Mouse (Mus musculus) heart, embryonic 10.5 days (tissue): Measurements from ENCODE around the gene Tspan7. TPM values are rescaled to one million over a fixed set of nuclear protein-coding genes. Genes with fewer than 3 reads are reported as not detected.

Experiments
- DNase-seq: peaks from one replicate; pipeline ENCODE4 v3.0.0-alpha.2; 2017; ENCODE audit warnings: low spot score
- H3K27ac ChIP-seq: fragments of 300-500 bp; sonication (generic); 2 replicates; pipeline ENCODE4 v1.5.1; 2016; ENCODE audit warnings: mild to moderate bottlenecking
- H3K27me3 ChIP-seq: fragments of 300-500 bp; sonication (generic); 2 replicates; pipeline ENCODE4 v1.6.1; 2016; ENCODE audit warnings: mild to moderate bottlenecking; ENCODE audit not compliant: poor library complexity, insufficient read depth, severe bottlenecking
- H3K36me3 ChIP-seq: fragments of 300-500 bp; sonication (generic); 2 replicates; pipeline ENCODE4 v1.6.1; 2016; ENCODE audit warnings: mild to moderate bottlenecking, moderate library complexity
- H3K4me1 ChIP-seq: fragments of 300-500 bp; sonication (generic); 2 replicates; pipeline ENCODE4 v1.6.1; 2016; ENCODE audit warnings: mild to moderate bottlenecking
- H3K4me3 ChIP-seq: fragments of 300-500 bp; sonication (generic); 2 replicates; pipeline ENCODE4 v1.5.1; 2016; ENCODE audit warnings: mild to moderate bottlenecking, moderate library complexity
- H3K9me3 ChIP-seq: fragments of 300-500 bp; sonication (generic); 2 replicates; pipeline ENCODE4 v1.6.1; 2016; ENCODE audit warnings: mild to moderate bottlenecking, moderate library complexity
- WGBS: fragments of 180-500 bp; shearing (Covaris S2); methylation state at CpG from one replicate; pipeline ENCODE4 v1.1.7; 2016; 5-methylcytosine and 5-hydroxymethylcytosine counted together
- polyA plus RNA-seq: library from polyadenylated mRNA; unstranded; fragments of >200 nt; fragmentation: Nextera tagmentation; extraction: Ambion mirVana; gene quantifications from 2 replicates; pipeline ENCODE4 v1.2.1, GENCODE M21; 2016

Tspan7 gene
- polyA plus RNA-seq, 1 experiment from 2014 or later, result 65.2 TPM

- Histone ChIP-seq H3K4me1 (no peaks in the 10 kb centered on the region), H3K9me3 (no peaks in the 10 kb centered on the region), H3K27ac (no peak overlapping the region), H3K27me3 (no peaks in the 10 kb centered on the region), H3K36me3 (no peaks in the 10 kb centered on the region), H3K4me3 (no peak overlapping the region)
- DNase-seq, result no peak
- 38% methylated on average over 3 of the region's 3 CpGs for WGBS
Measured at GRCm38 (mm10) chrX:10514971-10515370, 30.0 kb downstream of the Tspan7 start.

GRCm38 (mm10) chrX:10516448-10516847 is 31.5 kb downstream of the Tspan7 start:
- Histone ChIP-seq H3K4me1 (no peaks in the 10 kb centered on the region), H3K36me3 (no peaks in the 10 kb centered on the region), H3K9me3 (no peaks in the 10 kb centered on the region), H3K4me3 (no peak overlapping the region), H3K27ac (no peak overlapping the region), H3K27me3 (no peaks in the 10 kb centered on the region)
- WGBS, result 76% methylated on average over 7 of the region's 7 CpGs
- no peak for DNase-seq

- H3K27me3 ChIP-seq, result no peaks in the 10 kb centered on the region
- DNase-seq, result no peak
- no peaks in the 10 kb centered on the region for H3K4me1 ChIP-seq
- H3K9me3 ChIP-seq, result no peaks in the 10 kb centered on the region
- no peaks in the 10 kb centered on the region for H3K36me3 ChIP-seq
- H3K4me3 ChIP-seq, result no peak overlapping the region
- H3K27ac ChIP-seq, result no peak overlapping the region
- WGBS, result 83% methylated on average over 6 of the region's 6 CpGs
Measured at GRCm38 (mm10) chrX:10516925-10517324, 32.0 kb downstream of the Tspan7 start.

- WGBS, result 83% methylated on average over 4 of the region's 4 CpGs
- H3K27ac ChIP-seq, result no peak overlapping the region
- no peak for DNase-seq
Measured at GRCm38 (mm10) chrX:10517756-10518155, 32.8 kb downstream of the Tspan7 start.

GRCm38 (mm10) chrX:10518510-10518909 is 33.6 kb downstream of the Tspan7 start:
- H3K27ac ChIP-seq, result peak overlapping the region; percentile 9; the same call in 1 of the 2 replicates
- WGBS, result 35% methylated on average over 5 of the region's 5 CpGs
- no peaks in the 10 kb centered on the region for H3K27me3 ChIP-seq
- no peaks in the 10 kb centered on the region for H3K36me3 ChIP-seq
- no peaks in the 10 kb centered on the region for H3K9me3 ChIP-seq
- H3K4me1 ChIP-seq, result no peaks in the 10 kb centered on the region
- no peak overlapping the region for H3K4me3 ChIP-seq
- DNase-seq, result no peak

More at GRCm38 (mm10) chrX:10517756-10518155, 32.8 kb downstream of the Tspan7 start:
- Histone ChIP-seq H3K36me3 (no peaks in the 10 kb centered on the region), H3K27me3 (no peaks in the 10 kb centered on the region), H3K4me1 (no peaks in the 10 kb centered on the region), H3K4me3 (no peak overlapping the region), H3K9me3 (no peaks in the 10 kb centered on the region)

GRCm38 (mm10) chrX:10535450-10535849 is 50.5 kb downstream of the Tspan7 start:
- DNase-seq, result no peak
- no peaks in the 10 kb centered on the region for H3K27me3 ChIP-seq
- H3K27ac ChIP-seq, result no peak overlapping the region
- WGBS, result 15% methylated on average over 2 of the region's 2 CpGs
- no peaks in the 10 kb centered on the region for H3K36me3 ChIP-seq
- H3K4me1 ChIP-seq, result peaks cover 3% of the 10 kb centered on the region; the same call in 1 of the 2 replicates
- H3K4me3 ChIP-seq, result no peak overlapping the region
- no peaks in the 10 kb centered on the region for H3K9me3 ChIP-seq

GRCm38 (mm10) chrX:10539009-10539408 is 54.1 kb downstream of the Tspan7 start:
- H3K27ac ChIP-seq, result no peak overlapping the region
- H3K9me3 ChIP-seq, result no peaks in the 10 kb centered on the region
- 89% methylated on average over 2 of the region's 2 CpGs for WGBS

GRCm38 (mm10) chrX:10539482-10540166 is 54.7 kb downstream of the Tspan7 start:
- Histone ChIP-seq H3K4me3 (no peak overlapping the region), H3K4me1 (peaks cover 3% of the 10 kb centered on the region; the same call in 1 of the 2 replicates), H3K27me3 (no peaks in the 10 kb centered on the region), H3K36me3 (no peaks in the 10 kb centered on the region), H3K27ac (no peak overlapping the region), H3K9me3 (no peaks in the 10 kb centered on the region)
- DNase-seq, result no peak
- WGBS, result 55% methylated on average over 6 of the region's 6 CpGs

More at GRCm38 (mm10) chrX:10539009-10539408, 54.1 kb downstream of the Tspan7 start:
- Histone ChIP-seq H3K36me3 (no peaks in the 10 kb centered on the region), H3K27me3 (no peaks in the 10 kb centered on the region), H3K4me1 (peaks cover 3% of the 10 kb centered on the region; the same call in 1 of the 2 replicates), H3K4me3 (no peak overlapping the region)
- no peak for DNase-seq

- Histone ChIP-seq H3K4me1 (no peaks in the 10 kb centered on the region), H3K27me3 (no peaks in the 10 kb centered on the region), H3K9me3 (no peaks in the 10 kb centered on the region), H3K36me3 (no peaks in the 10 kb centered on the region), H3K27ac (no peak overlapping the region), H3K4me3 (no peak overlapping the region)
- DNase-seq, result no peak
- 79% methylated on average over 3 of the region's 3 CpGs for WGBS
Measured at GRCm38 (mm10) chrX:10546840-10547239, 61.9 kb downstream of the Tspan7 start.

GRCm38 (mm10) chrX:10549708-10550107 is 64.8 kb downstream of the Tspan7 start:
- WGBS, result 74% methylated on average over 3 of the region's 3 CpGs
- H3K4me1 ChIP-seq, result no peaks in the 10 kb centered on the region
- DNase-seq, result no peak
- no peaks in the 10 kb centered on the region for H3K9me3 ChIP-seq
- no peaks in the 10 kb centered on the region for H3K27me3 ChIP-seq
- no peaks in the 10 kb centered on the region for H3K36me3 ChIP-seq
- H3K27ac ChIP-seq, result no peak overlapping the region
- H3K4me3 ChIP-seq, result no peak overlapping the region

GRCm38 (mm10) chrX:10556899-10557298 is 71.9 kb downstream of the Tspan7 start:
- WGBS, result 70% methylated on average over 3 of the region's 3 CpGs
- no peaks in the 10 kb centered on the region for H3K36me3 ChIP-seq
- no peaks in the 10 kb centered on the region for H3K9me3 ChIP-seq
- no peak for DNase-seq
- H3K27me3 ChIP-seq, result no peaks in the 10 kb centered on the region
- no peak overlapping the region for H3K4me3 ChIP-seq
- no peak overlapping the region for H3K27ac ChIP-seq
- H3K4me1 ChIP-seq, result no peaks in the 10 kb centered on the region

GRCm38 (mm10) chrX:10557596-10557995 is 72.6 kb downstream of the Tspan7 start:
- no peaks in the 10 kb centered on the region for H3K27me3 ChIP-seq
- DNase-seq, result no peak
- H3K27ac ChIP-seq, result no peak overlapping the region
- H3K36me3 ChIP-seq, result no peaks in the 10 kb centered on the region
- H3K4me1 ChIP-seq, result no peaks in the 10 kb centered on the region
- WGBS, result 72% methylated on average over 5 of the region's 5 CpGs
- no peaks in the 10 kb centered on the region for H3K9me3 ChIP-seq
- no peak overlapping the region for H3K4me3 ChIP-seq

- Histone ChIP-seq H3K27ac (no peak overlapping the region), H3K9me3 (no peaks in the 10 kb centered on the region), H3K4me3 (no peak overlapping the region), H3K27me3 (no peaks in the 10 kb centered on the region), H3K36me3 (no peaks in the 10 kb centered on the region), H3K4me1 (no peaks in the 10 kb centered on the region)
- DNase-seq, result no peak
- 74% methylated on average over 2 of the region's 2 CpGs for WGBS
Measured at GRCm38 (mm10) chrX:10558625-10559024, 73.7 kb downstream of the Tspan7 start.

- H3K27me3 ChIP-seq, result no peaks in the 10 kb centered on the region
- no peak overlapping the region for H3K4me3 ChIP-seq
- no peaks in the 10 kb centered on the region for H3K4me1 ChIP-seq
- no peak overlapping the region for H3K27ac ChIP-seq
- no peak for DNase-seq
- H3K9me3 ChIP-seq, result no peaks in the 10 kb centered on the region
- 72% methylated on average over 3 of the region's 3 CpGs for WGBS
- no peaks in the 10 kb centered on the region for H3K36me3 ChIP-seq
Measured at GRCm38 (mm10) chrX:10565811-10566210, 80.9 kb downstream of the Tspan7 start.
